Mouse (Mus musculus): ENCODE results near the gene Pde4c. TPM values are rescaled to one million over a fixed set of nuclear protein-coding genes. Genes with fewer than 3 reads are reported as not detected.

The Pde4c gene
- polyA plus RNA-seq, 1 experiment: 6.2 TPM

DNA sequence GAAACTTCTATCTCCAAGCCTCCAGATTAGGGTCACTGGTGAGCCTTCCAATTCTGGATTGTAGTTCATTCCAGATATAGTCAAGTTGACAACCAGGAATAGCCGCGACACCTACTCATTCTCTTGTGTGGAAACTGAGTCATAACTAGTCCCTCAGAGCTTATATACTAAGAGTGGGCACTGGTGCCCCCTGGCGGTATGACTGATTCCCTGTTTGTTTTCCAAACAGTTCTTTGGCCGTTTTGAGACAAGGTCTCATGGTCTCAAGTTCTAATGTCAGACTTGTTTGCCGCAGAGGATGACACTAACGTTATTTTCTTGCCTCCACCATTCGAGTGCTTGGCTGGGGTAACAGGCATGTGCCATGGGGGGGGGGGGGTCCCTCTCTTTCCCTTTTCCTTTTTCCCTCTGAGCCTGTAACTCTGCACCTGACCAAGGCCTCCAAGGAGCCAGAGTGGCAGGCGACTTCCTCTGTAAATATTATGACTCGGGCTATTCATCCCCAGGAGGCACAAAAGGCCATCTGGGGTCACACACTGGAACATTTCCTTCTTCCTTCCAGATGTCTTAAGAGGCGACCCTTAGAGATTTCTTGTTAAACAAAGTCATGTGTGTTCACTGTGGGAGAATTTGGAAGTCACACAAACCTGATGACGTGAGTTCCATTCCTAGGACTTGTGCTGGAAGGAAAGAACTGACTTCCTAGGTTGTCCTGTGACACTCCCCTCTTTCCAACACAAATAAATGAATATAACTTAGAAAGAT, 28.7 kb downstream of the Pde4c start:
- 30% methylated on average over 11 of the region's 11 CpGs for WGBS
- Histone ChIP-seq H3K4me3 (ENCODE audit: control insufficient read depth, insufficient read depth, low read length) (no peak overlapping the region), H3K27ac (ENCODE audit: control insufficient read depth, insufficient read depth, low read length) (no peak overlapping the region), H3K36me3 (ENCODE audit: control insufficient read depth, insufficient read depth, low read length) (no peaks in the 10 kb centered on the region), H3K4me1 (replicated peaks; ENCODE audit: control insufficient read depth, insufficient read depth, low read length) (peaks cover 29% of the 10 kb centered on the region), H3K27me3 (ENCODE audit: control insufficient read depth, insufficient read depth, low read length) (no peaks in the 10 kb centered on the region; the same call in 1 of the 2 replicates)
- DNase-seq: peak; percentile 77
- TF ChIP-seq POLR2A (IDR thresholded peaks at IDR 0.05; ENCODE audit: control insufficient read depth, extremely low read depth, insufficient read depth, low read length, poor library complexity): no peak
- TF ChIP-seq CTCF (IDR thresholded peaks at IDR 0.05; ENCODE audit: borderline replicate concordance, control insufficient read depth, extremely low read depth, insufficient read depth, low read length, poor library complexity): no peak

DNA sequence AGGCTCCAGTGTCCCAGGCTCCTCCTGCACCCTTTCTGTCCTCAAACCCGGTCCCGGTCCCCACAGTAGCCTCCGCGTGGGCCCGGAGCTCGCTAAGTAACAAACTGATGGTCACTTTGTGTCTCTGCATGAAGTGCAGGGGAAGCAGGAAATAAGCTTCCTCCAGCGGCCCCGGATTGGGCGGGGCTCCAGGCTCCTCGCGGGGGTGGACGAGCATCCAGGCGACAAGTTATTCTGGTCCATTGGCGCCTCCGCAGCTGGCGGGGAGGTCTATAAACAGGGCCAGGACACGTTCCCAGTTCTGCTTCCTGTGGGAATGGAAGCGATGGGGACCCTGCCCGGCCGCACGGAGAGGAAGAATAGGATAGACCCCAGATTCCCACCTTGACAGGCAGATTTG, 29.6 kb downstream of the Pde4c start:
- peak; percentile 67 for DNase-seq
- Histone ChIP-seq H3K27me3 (ENCODE audit: control insufficient read depth, insufficient read depth, low read length) (no peaks in the 10 kb centered on the region; the same call in 1 of the 2 replicates), H3K27ac (ENCODE audit: control insufficient read depth, insufficient read depth, low read length) (no peak overlapping the region), H3K4me3 (ENCODE audit: control insufficient read depth, insufficient read depth, low read length) (no peak overlapping the region), H3K36me3 (ENCODE audit: control insufficient read depth, insufficient read depth, low read length) (no peaks in the 10 kb centered on the region), H3K4me1 (replicated peaks; ENCODE audit: control insufficient read depth, insufficient read depth, low read length) (peaks cover 29% of the 10 kb centered on the region)
- WGBS: 16% methylated on average over 21 of the region's 21 CpGs
- no peak for TF ChIP-seq POLR2A (IDR thresholded peaks at IDR 0.05; ENCODE audit: control insufficient read depth, extremely low read depth, insufficient read depth, low read length, poor library complexity)

DNA sequence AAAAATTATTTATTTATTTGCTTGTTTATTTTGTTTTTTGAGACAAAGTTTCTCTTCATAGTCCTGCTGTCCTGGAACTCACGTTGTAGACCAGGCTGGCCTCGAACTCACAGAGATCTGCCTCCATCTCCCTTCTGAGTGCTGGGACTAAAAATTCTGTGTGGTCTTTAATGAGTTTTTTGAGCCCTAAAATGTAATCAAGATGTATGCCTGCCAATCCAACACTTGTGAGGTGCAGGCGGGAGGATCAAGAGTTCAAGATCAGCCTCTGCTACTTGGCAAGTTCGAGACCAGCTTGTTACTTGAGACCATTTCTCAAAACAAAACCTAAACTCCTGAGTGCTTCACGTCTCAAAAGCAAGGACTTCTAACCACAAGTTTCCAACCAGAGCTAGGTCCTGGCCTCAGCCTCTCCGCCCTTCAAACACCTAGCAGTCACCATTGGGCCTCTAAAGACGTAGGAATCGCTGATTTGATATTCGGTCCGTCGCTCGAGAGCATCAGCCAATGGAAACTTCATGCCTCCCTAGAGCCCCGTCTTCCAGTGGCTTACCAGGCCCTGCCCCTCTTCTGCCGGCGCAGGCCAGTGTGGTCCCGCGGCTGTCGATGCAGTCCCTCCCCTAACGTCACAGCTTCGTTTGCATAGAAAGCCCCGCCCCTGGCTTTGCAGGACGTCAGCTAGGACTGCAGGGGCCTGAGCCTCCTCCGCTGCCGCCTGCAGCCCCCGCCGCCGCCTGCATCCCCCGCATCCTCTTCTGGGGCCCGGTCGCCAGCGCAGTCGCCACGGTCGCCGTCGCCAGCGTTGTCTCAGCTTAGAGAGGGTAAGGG, 30.7 kb downstream of the Pde4c start, which contains the start of gene Rab3a:
Gene Rab3a (plus strand): TSS at position 637 of the 828 bp plus-strand sequence.
- 8% methylated on average over 37 of the region's 37 CpGs for WGBS
- TF ChIP-seq CTCF (IDR thresholded peaks at IDR 0.05; ENCODE audit: borderline replicate concordance, control insufficient read depth, extremely low read depth, insufficient read depth, low read length, poor library complexity): peak; percentile 61; the same call in 1 of the 2 replicates
- peak; percentile 69; the same call in 1 of the 2 replicates for TF ChIP-seq POLR2A (IDR thresholded peaks at IDR 0.05; ENCODE audit: control insufficient read depth, extremely low read depth, insufficient read depth, low read length, poor library complexity)

DNA sequence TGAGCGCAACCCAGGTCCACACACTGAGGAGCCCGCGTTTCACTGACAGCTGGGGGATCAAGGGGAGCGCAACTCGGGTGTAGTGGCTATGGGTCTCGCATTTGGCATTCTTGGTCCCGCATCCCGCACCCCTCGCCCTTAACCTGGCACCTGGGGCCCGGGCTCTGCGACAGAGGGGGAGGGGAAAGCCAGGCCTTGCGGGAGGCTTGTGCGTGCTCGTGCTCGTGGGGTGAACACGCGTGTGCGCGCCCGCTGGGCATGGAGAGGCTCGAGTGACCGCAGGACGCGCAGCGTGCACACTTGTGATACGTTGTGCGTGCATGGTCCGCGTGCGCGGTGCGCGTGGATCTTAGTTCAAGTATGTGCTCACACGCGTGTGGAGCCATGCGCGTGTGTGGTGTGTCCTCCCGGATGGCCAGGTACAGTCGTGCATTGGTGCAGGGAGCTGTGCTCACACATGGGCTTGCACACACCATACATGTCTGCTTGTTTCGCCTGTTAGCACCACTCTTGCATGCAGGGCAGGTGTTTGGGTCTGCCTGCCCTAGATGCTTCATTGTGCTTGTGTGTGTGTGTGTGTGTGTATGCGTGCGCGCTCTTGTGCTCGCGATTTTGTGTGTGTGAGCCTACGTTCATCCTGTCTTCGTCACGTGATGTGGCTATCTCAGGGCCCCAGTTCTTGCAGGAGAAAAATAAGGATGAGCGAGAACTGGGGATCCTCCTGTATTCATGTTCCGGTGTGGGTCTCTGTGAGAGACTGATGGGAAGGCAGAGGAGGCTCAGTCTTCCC, 31.5 kb downstream of the Pde4c start:
- H3K36me3 ChIP-seq (ENCODE audit: control insufficient read depth, insufficient read depth, low read length): no peaks in the 10 kb centered on the region
- H3K4me3 ChIP-seq (ENCODE audit: control insufficient read depth, insufficient read depth, low read length): peak overlapping the region; percentile 63
- H3K4me1 ChIP-seq (replicated peaks; ENCODE audit: control insufficient read depth, insufficient read depth, low read length): peaks cover 33% of the 10 kb centered on the region
- DNase-seq: no peak
- no peak overlapping the region for H3K27ac ChIP-seq (ENCODE audit: control insufficient read depth, insufficient read depth, low read length)
- TF ChIP-seq POLR2A (IDR thresholded peaks at IDR 0.05; ENCODE audit: control insufficient read depth, extremely low read depth, insufficient read depth, low read length, poor library complexity) (no peak), CTCF (IDR thresholded peaks at IDR 0.05; ENCODE audit: borderline replicate concordance, control insufficient read depth, extremely low read depth, insufficient read depth, low read length, poor library complexity) (no peak)
- 9% methylated on average over 50 of the region's 50 CpGs for WGBS
- no peaks in the 10 kb centered on the region for H3K27me3 ChIP-seq (ENCODE audit: control insufficient read depth, insufficient read depth, low read length)

More for the DNA sequence above, 30.7 kb downstream of the Pde4c start, which contains the start of gene Rab3a:
- peak within 1 kb of the TSS; percentile 63 for H3K4me3 ChIP-seq (ENCODE audit: control insufficient read depth, insufficient read depth, low read length)
- no peak within 1 kb of the TSS for H3K27ac ChIP-seq (ENCODE audit: control insufficient read depth, insufficient read depth, low read length)
- no peaks in the 10 kb centered on the region for H3K27me3 ChIP-seq (ENCODE audit: control insufficient read depth, insufficient read depth, low read length)
- H3K4me1 ChIP-seq (replicated peaks; ENCODE audit: control insufficient read depth, insufficient read depth, low read length): peaks cover 29% of the 10 kb centered on the region
- H3K36me3 ChIP-seq (ENCODE audit: control insufficient read depth, insufficient read depth, low read length): no peaks in the 10 kb centered on the region
- peak; percentile 93 for DNase-seq

DNA sequence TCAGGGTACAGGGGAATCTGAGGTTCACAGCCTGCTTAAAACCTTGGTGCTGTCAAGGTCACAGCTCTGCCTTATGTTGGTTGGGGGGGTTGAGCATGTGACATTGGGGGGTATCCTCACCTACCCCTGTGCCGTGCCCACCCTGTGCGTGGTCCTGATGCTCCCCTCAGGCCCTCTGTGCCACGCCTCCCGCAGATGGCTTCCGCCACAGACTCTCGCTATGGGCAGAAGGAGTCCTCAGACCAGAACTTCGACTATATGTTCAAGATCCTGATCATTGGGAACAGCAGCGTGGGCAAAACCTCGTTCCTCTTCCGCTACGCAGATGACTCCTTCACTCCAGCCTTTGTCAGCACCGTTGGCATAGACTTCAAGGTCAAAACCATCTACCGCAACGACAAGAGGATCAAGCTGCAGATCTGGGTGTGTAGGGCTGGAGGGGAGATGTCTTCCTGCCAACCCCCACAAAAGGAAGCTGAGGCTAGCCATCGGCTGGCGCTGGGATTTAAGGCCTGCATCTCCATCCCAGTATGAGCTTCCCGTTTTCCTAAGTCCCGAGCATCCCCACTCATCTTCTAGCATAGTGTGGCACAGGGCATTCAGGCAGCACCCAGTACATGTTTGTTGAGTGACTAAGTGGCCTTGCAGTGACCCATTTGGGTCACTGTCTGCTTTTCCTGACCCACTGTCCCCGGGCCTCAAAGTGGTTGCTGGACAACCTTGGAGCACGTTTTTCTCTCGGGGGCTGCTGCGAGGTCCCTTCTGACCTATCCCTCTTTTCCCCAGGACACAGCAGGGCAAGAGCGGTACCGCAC, 32.3 kb downstream of the Pde4c start:
- Histone ChIP-seq H3K27ac (ENCODE audit: control insufficient read depth, insufficient read depth, low read length) (no peak overlapping the region), H3K36me3 (ENCODE audit: control insufficient read depth, insufficient read depth, low read length) (no peaks in the 10 kb centered on the region), H3K4me1 (replicated peaks; ENCODE audit: control insufficient read depth, insufficient read depth, low read length) (peaks cover 36% of the 10 kb centered on the region), H3K27me3 (ENCODE audit: control insufficient read depth, insufficient read depth, low read length) (no peaks in the 10 kb centered on the region), H3K4me3 (ENCODE audit: control insufficient read depth, insufficient read depth, low read length) (no peak overlapping the region)
- no peak for TF ChIP-seq CTCF (IDR thresholded peaks at IDR 0.05; ENCODE audit: borderline replicate concordance, control insufficient read depth, extremely low read depth, insufficient read depth, low read length, poor library complexity)
- no peak for TF ChIP-seq POLR2A (IDR thresholded peaks at IDR 0.05; ENCODE audit: control insufficient read depth, extremely low read depth, insufficient read depth, low read length, poor library complexity)
- 81% methylated on average over 24 of the region's 24 CpGs for WGBS
- DNase-seq: no peak
